Mouse (Mus musculus): ENCODE results near the gene Ptpro.

GRCm38 (mm10) chr6:137315265-137315664, 63.1 kb downstream of the Ptpro start:
- TF ChIP-seq CTCF (IDR thresholded peaks at IDR 0.05; ENCODE audit: borderline replicate concordance, insufficient read depth, low read depth, low read length) (no peak), POLR2A (IDR thresholded peaks at IDR 0.05; ENCODE audit: borderline replicate concordance, insufficient read depth, low read length) (no peak)

All from cerebellum, adult 2 months (tissue).